Mouse (Mus musculus) C2C12 (cell line): ENCODE results near the gene Styx.

ENCODE experiments used
- CTCF ChIP-seq: IDR thresholded peaks from one replicate; pipeline ENCODE4 v1.5.1; 2011; ENCODE audit not compliant: control insufficient read depth, insufficient read depth, insufficient read length
- FOSL1 ChIP-seq: IDR thresholded peaks from one replicate; pipeline ENCODE4 v1.8.0; 2011; ENCODE audit warnings: mild to moderate bottlenecking, low read length; ENCODE audit not compliant: poor library complexity, insufficient read depth, severe bottlenecking
- USF1 ChIP-seq: IDR thresholded peaks from one replicate; pipeline ENCODE4 v1.6.1; 2011; ENCODE audit warnings: low read depth, mild to moderate bottlenecking, control low read depth, moderate library complexity

DNA sequence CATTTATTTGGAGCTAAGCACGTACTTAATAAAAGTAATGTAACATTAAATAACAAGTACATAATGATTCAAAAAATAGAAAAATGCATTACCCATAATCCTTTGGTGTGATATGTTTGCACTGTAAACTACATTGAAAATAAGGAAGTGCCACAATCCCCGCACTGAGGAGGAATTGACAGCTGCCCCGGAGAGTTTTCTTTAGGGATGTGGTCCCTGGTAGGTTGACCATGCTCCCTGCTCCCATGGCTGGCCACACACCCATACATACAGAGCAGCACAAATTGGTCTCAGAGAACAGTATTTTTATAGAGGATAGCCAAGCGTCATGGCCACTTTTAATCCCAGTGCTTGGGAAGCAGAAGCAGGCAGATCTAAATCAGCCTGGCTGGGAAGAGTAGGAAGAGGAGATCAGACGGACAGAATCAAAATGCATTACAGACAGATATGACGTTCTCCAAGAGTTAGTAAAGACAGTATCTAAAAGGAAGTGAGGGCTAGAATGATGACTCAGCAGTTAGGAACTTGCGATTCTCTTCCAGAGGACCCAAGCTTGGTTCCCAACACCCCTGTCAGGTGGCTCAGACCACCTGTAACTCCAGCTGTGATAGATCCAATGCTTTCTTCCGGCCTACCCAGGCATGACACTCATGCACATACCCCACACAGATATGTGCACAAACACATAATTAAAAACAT, 43.1 kb upstream of the Styx start:
- TF ChIP-seq FOSL1: no peak
- TF ChIP-seq CTCF: no peak
- TF ChIP-seq USF1: no peak
